Mouse (Mus musculus) thymus, adult 18-20 months (tissue): Measurements from ENCODE around the gene Itgb3.

Source experiments
- DNase-seq, 2 experiments: peaks; one replicate each; pipeline ENCODE4 v3.0.0; 2022; ENCODE audit warnings: mixed read lengths in 2 of 2

The Itgb3 gene

GRCm38 (mm10) chr11:104661531-104662205 is 53.9 kb downstream of the Itgb3 start:
- DNase-seq, result peak; percentile 20 to 45

- peak in 1 of 2 experiments; percentile 4 for DNase-seq
Observed at GRCm38 (mm10) chr11:104662573-104662972, 54.8 kb downstream of the Itgb3 start.

- DNase-seq, result no peak
Observed at GRCm38 (mm10) chr11:104663241-104663877, 55.6 kb downstream of the Itgb3 start.

- no peak for DNase-seq
Observed at GRCm38 (mm10) chr11:104663878-104664261, 56.1 kb downstream of the Itgb3 start.

- no peak for DNase-seq
Observed at GRCm38 (mm10) chr11:104664441-104664840, 56.6 kb downstream of the Itgb3 start.

- peak; percentile 38 to 56 for DNase-seq
Observed at GRCm38 (mm10) chr11:104667399-104667798, 59.6 kb downstream of the Itgb3 start.

- no peak for DNase-seq
Observed at GRCm38 (mm10) chr11:104673412-104673811, 65.6 kb downstream of the Itgb3 start.

- no peak for DNase-seq
Observed at GRCm38 (mm10) chr11:104674768-104675167, 67.0 kb downstream of the Itgb3 start.

- no peak for DNase-seq
Observed at GRCm38 (mm10) chr11:104685548-104685947, 77.7 kb downstream of the Itgb3 start, which contains the start of gene Gm11639. Gene Gm11639 (plus strand): TSS chr11:104685707.

- no peak for DNase-seq
Observed at GRCm38 (mm10) chr11:104693235-104693634, 85.4 kb downstream of the Itgb3 start.

GRCm38 (mm10) chr11:104704097-104704496 is 96.3 kb downstream of the Itgb3 start:
- DNase-seq, result no peak

GRCm38 (mm10) chr11:104707084-104707483 is 99.3 kb downstream of the Itgb3 start:
- no peak for DNase-seq
